Mouse (Mus musculus) midbrain, postnatal 0 days (tissue): ENCODE measurements around the gene St3gal6. TPM values are rescaled to one million over a fixed set of nuclear protein-coding genes. Genes with fewer than 3 reads are reported as not detected.

Experiments used
- ATAC-seq: fragments of 200-750 bp; cut with Nextera tagmentation; 2 replicates; pipeline ENCODE4 v1.8.0; 2017; ENCODE audit warnings: moderate number of reproducible peaks, mild to moderate bottlenecking, moderate TSS enrichment, moderate library complexity; ENCODE audit not compliant: low FRiP score
- DNase-seq: peaks from one replicate; pipeline ENCODE4 v3.0.0-alpha.2; 2015; ENCODE audit warnings: low spot score
- H3K27ac ChIP-seq: fragments of 300-500 bp; sonication (generic); 2 replicates; pipeline ENCODE4 v1.5.1; 2014; ENCODE audit warnings: low read depth, mild to moderate bottlenecking, low read length, mixed read lengths
- H3K27me3 ChIP-seq: fragments of 300-500 bp; sonication (generic); 2 replicates; pipeline ENCODE4 v1.6.1; 2014; ENCODE audit warnings: low read length, control low read depth, mixed read lengths; ENCODE audit not compliant: insufficient read depth
- H3K36me3 ChIP-seq: fragments of 300-500 bp; sonication (generic); 2 replicates; pipeline ENCODE4 v1.6.1; 2014; ENCODE audit warnings: low read length, control low read depth, mixed read lengths; ENCODE audit not compliant: insufficient read depth
- H3K4me1 ChIP-seq: fragments of 300-500 bp; sonication (generic); 2 replicates; pipeline ENCODE4 v1.6.1; 2014; ENCODE audit warnings: mild to moderate bottlenecking, control low read depth, antibody characterized with exemption, low read length, mixed read lengths; ENCODE audit not compliant: insufficient read depth
- H3K4me2 ChIP-seq: fragments of 300-500 bp; sonication (generic); 2 replicates; pipeline ENCODE4 v1.6.1; 2014; ENCODE audit warnings: low read depth, mild to moderate bottlenecking, low read length, mixed read lengths; ENCODE audit not compliant: poor library complexity, severe bottlenecking
- H3K4me3 ChIP-seq: fragments of 300-500 bp; sonication (generic); 2 replicates; pipeline ENCODE4 v1.5.1; 2014; ENCODE audit warnings: low read depth, mild to moderate bottlenecking, low read length, moderate library complexity
- H3K9ac ChIP-seq: fragments of 300-500 bp; sonication (generic); replicated peaks from 2 replicates; pipeline ENCODE4 v1.6.1; 2014; ENCODE audit warnings: mild to moderate bottlenecking, low read length, moderate library complexity, mixed read lengths; ENCODE audit not compliant: poor library complexity, severe bottlenecking
- H3K9me3 ChIP-seq: fragments of 300-500 bp; sonication (generic); 2 replicates; pipeline ENCODE4 v1.6.1; 2016; ENCODE audit warnings: low read length, control low read depth
- CTCF ChIP-seq: IDR thresholded peaks from 2 replicates; pipeline ENCODE4 v1.5.1; 2016; ENCODE audit warnings: antibody characterized with exemption, mild to moderate bottlenecking
- WGBS: fragments of 180-500 bp; shearing (Covaris S2); extraction: QIAGEN DNeasy Blood & Tissue Kit; methylation state at CpG from one replicate; pipeline ENCODE4 v1.1.7; 2014; 5-methylcytosine and 5-hydroxymethylcytosine counted together
- polyA plus RNA-seq: library from polyadenylated mRNA; unstranded; fragments of >200 nt; fragmentation: Nextera tagmentation; extraction: Ambion mirVana; gene quantifications from 2 replicates; pipeline ENCODE4 v1.2.1, GENCODE M21; 2015
- total RNA-seq: library from RNA; depleted of rRNA; stranded (reverse); fragments of >200 nt; gene quantifications from 2 replicates; pipeline ENCODE4 v1.2.3, GENCODE M21; 2014

Gene St3gal6
- total and polyA plus RNA-seq, 2 experiments from 2014 or later, result 6.5 to 18.0 TPM

GRCm38 (mm10) chr16:58451647-58452046, 72.4 kb downstream of the St3gal6 start:
- Histone ChIP-seq H3K9me3 (no peaks in the 10 kb centered on the region), H3K4me2 (no peak overlapping the region), H3K4me3 (no peak overlapping the region), H3K27me3 (no peaks in the 10 kb centered on the region), H3K36me3 (peaks cover 7% of the 10 kb centered on the region; the same call in 1 of the 2 replicates), H3K27ac (no peak overlapping the region), H3K9ac (no peak overlapping the region), H3K4me1 (no peaks in the 10 kb centered on the region)
- WGBS, result 93% methylated on average over 5 of the region's 5 CpGs
- no peak for ATAC-seq
- peak; percentile 15; the same call in 1 of the 2 replicates for TF ChIP-seq CTCF
- no peak for DNase-seq

GRCm38 (mm10) chr16:58450648-58451047, 73.4 kb downstream of the St3gal6 start:
- no peak overlapping the region for H3K9ac ChIP-seq
- no peaks in the 10 kb centered on the region for H3K9me3 ChIP-seq
- DNase-seq (no peak), ATAC-seq (no peak)
- peak; percentile 19; the same call in 1 of the 2 replicates for TF ChIP-seq CTCF
- H3K4me2 ChIP-seq, result no peak overlapping the region
- H3K27ac ChIP-seq, result no peak overlapping the region
- peaks cover 3% of the 10 kb centered on the region; the same call in 1 of the 2 replicates for H3K36me3 ChIP-seq
- no peak overlapping the region for H3K4me3 ChIP-seq
- 72% methylated on average over 6 of the region's 6 CpGs for WGBS
- no peaks in the 10 kb centered on the region for H3K4me1 ChIP-seq
- H3K27me3 ChIP-seq, result no peaks in the 10 kb centered on the region

- 87% methylated on average over 4 of the region's 4 CpGs for WGBS
Observed at GRCm38 (mm10) chr16:58449073-58449472, 75.0 kb downstream of the St3gal6 start.

GRCm38 (mm10) chr16:58446281-58447259, 77.5 kb downstream of the St3gal6 start:
- H3K9ac ChIP-seq, result no peak overlapping the region
- no peak overlapping the region for H3K4me2 ChIP-seq
- no peak overlapping the region for H3K4me3 ChIP-seq
- TF ChIP-seq CTCF, result peak; percentile 29; the same call in 1 of the 2 replicates
- peaks cover 3% of the 10 kb centered on the region; the same call in 1 of the 2 replicates for H3K36me3 ChIP-seq
- WGBS, result 92% methylated on average over 4 of the region's 4 CpGs
- no peak for DNase-seq
- H3K4me1 ChIP-seq, result no peaks in the 10 kb centered on the region
- H3K27me3 ChIP-seq, result no peaks in the 10 kb centered on the region
- H3K27ac ChIP-seq, result no peak overlapping the region
- no peak for ATAC-seq
- H3K9me3 ChIP-seq, result no peaks in the 10 kb centered on the region

More at GRCm38 (mm10) chr16:58449073-58449472, 75.0 kb downstream of the St3gal6 start:
- DNase-seq (no peak), ATAC-seq (no peak)
- Histone ChIP-seq H3K9ac (no peak overlapping the region), H3K9me3 (no peaks in the 10 kb centered on the region), H3K4me1 (no peaks in the 10 kb centered on the region), H3K27me3 (no peaks in the 10 kb centered on the region), H3K4me3 (no peak overlapping the region), H3K27ac (no peak overlapping the region), H3K36me3 (peaks cover 3% of the 10 kb centered on the region; the same call in 1 of the 2 replicates), H3K4me2 (no peak overlapping the region)
- TF ChIP-seq CTCF, result no peak

- peak; percentile 9 for DNase-seq
- peak; percentile 67 for TF ChIP-seq CTCF
- Histone ChIP-seq H3K4me3 (no peak overlapping the region), H3K9me3 (no peaks in the 10 kb centered on the region), H3K4me2 (no peak overlapping the region), H3K4me1 (no peaks in the 10 kb centered on the region), H3K36me3 (no peaks in the 10 kb centered on the region), H3K27ac (no peak overlapping the region), H3K9ac (no peak overlapping the region), H3K27me3 (no peaks in the 10 kb centered on the region)
- ATAC-seq, result no peak
- WGBS, result 72% methylated on average over 6 of the region's 6 CpGs
Observed at GRCm38 (mm10) chr16:58444735-58445134, 79.3 kb downstream of the St3gal6 start.

GRCm38 (mm10) chr16:58432384-58432783, 91.7 kb downstream of the St3gal6 start:
- Histone ChIP-seq H3K9me3 (no peaks in the 10 kb centered on the region), H3K4me2 (no peak overlapping the region), H3K36me3 (no peaks in the 10 kb centered on the region), H3K4me3 (no peak overlapping the region), H3K27me3 (no peaks in the 10 kb centered on the region), H3K9ac (no peak overlapping the region), H3K27ac (no peak overlapping the region), H3K4me1 (no peaks in the 10 kb centered on the region)
- TF ChIP-seq CTCF, result no peak
- no peak for DNase-seq
- WGBS, result 96% methylated on average over 1 of the region's 1 CpGs
- no peak for ATAC-seq
